Mouse (Mus musculus): ENCODE measurements around the gene Arhgef15. TPM values are rescaled to one million over a fixed set of nuclear protein-coding genes. Genes with fewer than 3 reads are reported as not detected.

Gene Arhgef15
- total RNA-seq, 2 experiments from 2014 or later, result 16.9 to 19.0 TPM

- DNase-seq (ENCODE audit: low spot score in 2 of 2), result no peak
These were observed 30.3 kb downstream of the Arhgef15 start, which contains the start of gene Odf4 for GRCm38 (mm10) chr11:68926981-68927380. Odf4 (minus strand) TSS chr11:68927081.

GRCm38 (mm10) chr11:68924749-68925148 lies 32.5 kb downstream of the Arhgef15 start:
- no peak for DNase-seq (ENCODE audit: low spot score in 2 of 2)

GRCm38 (mm10) chr11:68923191-68923590 lies 34.1 kb downstream of the Arhgef15 start:
- DNase-seq (ENCODE audit: low spot score in 2 of 2), result no peak

- DNase-seq (ENCODE audit: low spot score in 2 of 2), result no peak
These were observed 42.7 kb downstream of the Arhgef15 start for GRCm38 (mm10) chr11:68914566-68914965.

- no peak for DNase-seq (ENCODE audit: low spot score in 2 of 2)
These were observed 45.6 kb downstream of the Arhgef15 start for GRCm38 (mm10) chr11:68911531-68912177.

- DNase-seq (ENCODE audit: low spot score in 2 of 2), result no peak
These were observed 48.3 kb downstream of the Arhgef15 start for GRCm38 (mm10) chr11:68908846-68909503.

GRCm38 (mm10) chr11:68907251-68907650 lies 50.0 kb downstream of the Arhgef15 start:
- DNase-seq (ENCODE audit: low spot score in 2 of 2), result no peak

GRCm38 (mm10) chr11:68906461-68906790 lies 50.9 kb downstream of the Arhgef15 start:
- no peak for DNase-seq (ENCODE audit: low spot score in 2 of 2)

GRCm38 (mm10) chr11:68905665-68906460 lies 51.4 kb downstream of the Arhgef15 start:
- no peak for DNase-seq (ENCODE audit: low spot score in 2 of 2)

- no peak for DNase-seq (ENCODE audit: low spot score in 2 of 2)
These were observed 52.1 kb downstream of the Arhgef15 start for GRCm38 (mm10) chr11:68905138-68905531.

- peak; percentile 45 to 75 for DNase-seq (ENCODE audit: low spot score in 2 of 2)
These were observed 52.7 kb downstream of the Arhgef15 start for GRCm38 (mm10) chr11:68904375-68905137.

- no peak for DNase-seq (ENCODE audit: low spot score in 2 of 2)
These were observed 53.5 kb downstream of the Arhgef15 start for GRCm38 (mm10) chr11:68903775-68904174.

- no peak for DNase-seq (ENCODE audit: low spot score in 2 of 2)
These were observed 54.5 kb downstream of the Arhgef15 start for GRCm38 (mm10) chr11:68902823-68903222.

GRCm38 (mm10) chr11:68902367-68902766 lies 54.9 kb downstream of the Arhgef15 start:
- no peak for DNase-seq (ENCODE audit: low spot score in 2 of 2)

- DNase-seq (ENCODE audit: low spot score in 2 of 2), result no peak
These were observed 55.3 kb downstream of the Arhgef15 start for GRCm38 (mm10) chr11:68902047-68902364.

- peak; percentile 96 to 98 for DNase-seq (ENCODE audit: low spot score in 2 of 2)
These were observed 55.8 kb downstream of the Arhgef15 start, which contains the start of gene Rpl26 for GRCm38 (mm10) chr11:68901351-68902046. Rpl26 (plus strand) TSS chr11:68901583.

- no peak for DNase-seq (ENCODE audit: low spot score in 2 of 2)
These were observed 56.5 kb downstream of the Arhgef15 start for GRCm38 (mm10) chr11:68900519-68901350.

GRCm38 (mm10) chr11:68899815-68900214 lies 57.5 kb downstream of the Arhgef15 start:
- DNase-seq (ENCODE audit: low spot score in 2 of 2), result no peak

- no peak for DNase-seq (ENCODE audit: low spot score in 2 of 2)
These were observed 58.5 kb downstream of the Arhgef15 start for GRCm38 (mm10) chr11:68898790-68899189.

GRCm38 (mm10) chr11:68897838-68898237 lies 59.4 kb downstream of the Arhgef15 start:
- no peak for DNase-seq (ENCODE audit: low spot score in 2 of 2)
